ENCODE assay signal across 16 mouse cellular contexts in the genomic region with DNA sequence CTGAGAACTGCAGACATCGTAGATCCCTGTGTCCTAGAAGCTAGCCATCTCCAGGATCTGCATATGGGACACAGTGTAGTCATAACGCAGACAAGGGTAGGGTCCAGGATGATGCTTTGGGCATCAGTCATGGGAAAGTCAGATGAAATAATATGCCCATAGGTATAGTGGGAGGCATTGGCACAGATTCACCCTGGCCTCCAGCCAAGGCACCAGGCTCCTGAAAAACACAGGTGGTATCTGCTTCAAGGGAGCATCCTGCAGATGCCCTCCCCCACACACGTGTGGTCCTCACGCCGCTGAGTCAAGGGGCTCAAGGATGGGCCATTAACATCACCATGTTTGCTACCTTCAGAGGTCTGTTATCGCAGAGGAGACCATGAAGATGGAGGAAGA.
"Had no signal": no experiment of that assay in that cellular context is flagged by ENCODE, and none has a peak within 500 bp of the region (broad histone marks: within the 10 kb centered on the region; RNA-seq: fewer than 3 reads in every experiment).

No protein-coding gene starts in this region.

- ATAC-seq: liver, postnatal 0 days; midbrain, embryonic 15.5 days had no signal

- H3K4me3 ChIP-seq: intestine, embryonic 15.5 days; left cerebral cortex, adult 2 months; liver, embryonic 13.5 days; megakaryocyte, embryonic 14.5 days; midbrain, embryonic 15.5 days; neural tube, embryonic 13.5 days had no signal

- H3K27ac ChIP-seq: intestine, embryonic 15.5 days; left cerebral cortex, adult 2 months; liver, embryonic 13.5 days; macrophage; midbrain, embryonic 15.5 days; neural tube, embryonic 13.5 days had no signal

- H3K9ac ChIP-seq: intestine, embryonic 15.5 days; liver, embryonic 13.5 days; liver, postnatal 0 days; midbrain, embryonic 15.5 days; neural tube, embryonic 13.5 days had no signal

- H3K4me2 ChIP-seq: intestine, embryonic 15.5 days; liver, embryonic 13.5 days; midbrain, embryonic 11.5 days; midbrain, embryonic 15.5 days; neural tube, embryonic 13.5 days had no signal

- H3K4me1 ChIP-seq: liver, embryonic 13.5 days; megakaryocyte, embryonic 14.5 days; midbrain, embryonic 15.5 days; neural tube, embryonic 13.5 days had no signal

- DNase-seq: kidney, adult 18-20 months; liver; liver, embryonic 13.5 days; liver, postnatal 0 days; lung, postnatal 10 days; retina, postnatal 1 day; right cerebral cortex, postnatal 4 days; spleen, adult 18-20 months; thymus, postnatal 4 days had no signal

- H3K9me3 ChIP-seq: intestine, embryonic 15.5 days; liver, embryonic 13.5 days; midbrain, embryonic 15.5 days had no signal

- H3K27me3 ChIP-seq: intestine, embryonic 15.5 days; liver, embryonic 13.5 days; midbrain, embryonic 15.5 days; neural tube, embryonic 13.5 days had no signal

- H3K36me3 ChIP-seq: intestine, embryonic 15.5 days; liver, embryonic 13.5 days; midbrain, embryonic 15.5 days; neural tube, embryonic 13.5 days had no signal
